Mouse (Mus musculus) left cerebral cortex, adult 2 months (tissue): ENCODE results near the gene Hist1h2br. TPM values are rescaled to one million over a fixed set of nuclear protein-coding genes. Genes with fewer than 3 reads are reported as not detected.
"Not testable (repeated sequence)": the region's sequence is repeated elsewhere in the genome, so short reads cannot be mapped to it uniquely, and the experiment has no call there.

ENCODE experiments used
- DNase-seq, 2 experiments: peaks; one replicate each; pipeline ENCODE4 v3.0.0; 2021 to 2022; ENCODE audit warnings: low spot score in 2 of 2, mixed read lengths in 1 of 2; ENCODE audit errors: extremely low spot score in 1 of 2
- H3K27ac ChIP-seq: fragments of 200-600 bp; 2 replicates; pipeline ENCODE4 v1.8.1; 2022
- H3K4me3 ChIP-seq: fragments of 200-600 bp; 2 replicates; pipeline ENCODE4 v1.8.1; 2022
- CTCF ChIP-seq: fragments of 200-600 bp; IDR thresholded peaks from 2 replicates; pipeline ENCODE4 v1.8.1; 2022; ENCODE audit warnings: antibody characterized with exemption, mild to moderate bottlenecking, moderate library complexity
- intact Hi-C: fragments of 180-260 bp; cut with DNase I; formaldehyde crosslinking; loops from one replicate; pipeline ENCODE4 v1.15.1; 2025
- long read RNA-seq, 2 experiments: library from polyadenylated mRNA; stranded (forward); transcript quantifications; one replicate each; pipeline ENCODE4 v2.0.0; 2021; ENCODE audit warnings: borderline mapping rate in 2 of 2
- total RNA-seq, 2 experiments: library from RNA; stranded (reverse); gene quantifications; 2 replicates each; pipeline ENCODE4 v1.2.3; 2021

Hist1h2br gene
- total RNA-seq, result 10 to 100 TPM; 27.0 to 39.1 TPM
- long read RNA-seq, experiment 1, result 0 reads
- long read RNA-seq, experiment 2, result 0 reads

DNA sequence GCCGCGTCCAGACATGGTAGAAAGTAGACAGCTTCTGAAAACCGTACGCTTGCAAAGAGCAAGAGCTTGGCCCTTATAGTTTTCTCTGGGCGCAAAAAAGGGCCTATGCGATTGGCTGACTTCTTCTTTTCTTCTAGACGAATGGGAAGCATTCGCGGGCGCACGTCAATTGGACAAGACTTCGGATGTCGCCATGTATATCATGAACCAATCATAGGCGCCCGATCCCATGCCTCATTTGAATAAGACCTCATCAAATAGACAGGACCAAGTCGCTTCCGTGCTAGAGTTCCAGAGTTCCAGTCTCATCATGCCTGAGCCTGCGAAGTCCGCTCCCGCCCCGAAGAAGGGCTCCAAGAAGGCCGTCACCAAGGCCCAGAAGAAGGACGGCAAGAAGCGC lies at the start of gene Hist1h2br, which contains the start of gene Hist1h2ap:
TSS of gene Hist1h2br (plus strand) at position 283 of the 400 bp plus-strand sequence.
TSS of gene Hist1h2ap (minus strand) at position 47 of the 400 bp plus-strand sequence.
- DNase-seq, H3K4me3 ChIP-seq, intact Hi-C loops, H3K27ac ChIP-seq: not testable (repeated sequence)

DNA sequence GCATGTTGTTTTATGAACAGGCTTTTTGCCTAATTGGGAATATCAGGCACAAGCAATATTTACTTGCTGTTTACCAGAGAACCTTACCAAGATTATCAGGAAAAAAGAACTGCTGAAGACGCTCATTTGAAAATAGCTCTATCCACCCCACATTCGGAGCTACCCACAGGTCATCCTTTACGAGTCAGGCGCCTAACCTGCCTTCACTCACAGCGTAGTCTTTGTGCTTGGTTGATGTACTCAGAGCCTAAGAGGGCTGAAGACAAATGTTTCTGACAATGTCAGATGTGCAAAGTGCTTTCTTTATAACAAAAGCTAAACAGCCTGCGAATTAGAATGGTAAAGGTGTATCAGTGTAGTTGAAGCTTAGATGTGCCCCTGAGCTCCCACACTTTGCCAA lies 49.2 kb upstream of the Hist1h2br start:
- TF ChIP-seq CTCF, result no peak
- H3K4me3 ChIP-seq, result no peak overlapping the region
- intact Hi-C loops, result loop anchor here (10.0 kb wide), 3 partner anchors 1800 to 1910 kb away; partner anchors contain the start of genes Hist1h1e, Hist1h1t, Hist1h2be and Hist1h4c
- DNase-seq, result no peak
- no peak overlapping the region for H3K27ac ChIP-seq

DNA sequence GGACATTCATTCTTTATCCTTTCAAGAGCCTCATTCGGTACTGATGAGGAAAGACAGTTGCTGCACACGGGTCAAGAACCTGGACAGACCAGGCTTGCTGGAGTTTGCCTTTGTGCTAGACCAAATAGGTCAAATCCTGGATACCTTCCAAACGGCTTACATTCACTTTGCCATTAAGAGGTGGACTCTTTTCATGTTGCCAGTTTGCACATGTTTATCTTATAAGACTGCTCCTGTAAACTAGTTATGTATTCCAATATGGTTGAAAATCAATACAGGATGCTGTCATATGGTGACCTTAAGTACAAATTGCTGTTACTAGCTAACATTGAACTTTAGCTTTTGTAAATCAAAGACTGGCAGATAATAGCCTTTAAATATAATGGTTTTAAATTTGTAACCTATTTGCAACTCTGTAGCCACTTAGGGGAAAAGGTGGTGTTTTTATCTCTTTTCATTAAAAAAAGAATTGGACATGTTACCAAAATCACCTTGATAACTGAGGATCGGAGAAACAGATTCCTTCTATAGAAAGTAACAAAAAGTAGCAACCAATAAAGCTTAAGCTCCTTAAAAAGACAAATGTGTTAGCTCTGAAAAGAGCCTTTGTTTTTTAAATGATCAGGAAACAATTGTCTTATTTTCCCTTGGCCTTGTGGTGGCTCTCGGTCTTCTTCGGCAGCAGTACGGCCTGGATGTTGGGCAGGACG lies 47.2 kb upstream of the Hist1h2br start:
- no peak for DNase-seq
- intact Hi-C loops, result loop anchor here (2.0 to 10.0 kb wide), 4 partner anchors 70 to 1908 kb away; partner anchors contain the start of genes Hist1h1e, Hist1h1t, Hist1h2ai and Hist1h2be
- TF ChIP-seq CTCF, result no peak
- Histone ChIP-seq H3K4me3 (peak overlapping the region; percentile 52), H3K27ac (peak overlapping the region; percentile 64; the same call in 1 of the 2 replicates)

DNA sequence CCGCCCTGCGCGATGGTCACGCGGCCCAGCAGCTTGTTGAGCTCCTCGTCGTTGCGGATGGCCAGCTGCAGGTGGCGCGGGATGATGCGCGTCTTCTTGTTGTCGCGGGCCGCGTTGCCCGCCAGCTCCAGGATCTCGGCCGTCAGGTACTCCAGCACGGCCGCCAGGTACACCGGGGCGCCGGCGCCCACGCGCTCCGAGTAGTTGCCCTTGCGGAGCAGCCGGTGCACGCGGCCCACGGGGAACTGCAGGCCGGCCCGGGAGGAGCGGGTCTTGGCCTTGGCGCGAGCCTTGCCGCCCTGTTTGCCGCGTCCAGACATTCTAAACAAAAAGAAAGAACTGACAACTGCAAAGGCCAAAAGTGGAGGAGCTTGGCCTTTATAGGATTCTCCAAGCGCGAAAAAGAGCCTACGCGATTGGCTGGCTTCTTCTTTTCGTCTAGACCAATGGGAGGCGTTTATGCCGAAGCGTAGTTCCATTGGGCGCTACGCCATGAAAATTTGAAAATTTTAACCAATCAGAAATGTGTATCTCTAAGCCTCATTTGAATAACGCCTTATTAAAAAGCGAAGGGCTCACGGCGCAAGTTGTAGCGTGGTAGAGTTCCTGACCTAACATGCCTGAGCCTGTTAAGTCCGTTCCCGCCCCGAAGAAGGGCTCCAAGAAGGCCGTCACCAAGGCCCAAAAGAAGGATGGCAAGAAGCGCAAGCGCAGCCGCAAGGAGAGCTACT lies 46.5 kb upstream of the Hist1h2br start, which contains the start of the genes Hist1h2an and Hist1h2bp:
TSS of gene Hist1h2an (minus strand) at position 320 of the 731 bp plus-strand sequence.
TSS of gene Hist1h2bp (plus strand) at position 563 of the 731 bp plus-strand sequence.
- intact Hi-C loops, result loop anchor here (2.0 to 10.0 kb wide), 4 partner anchors 70 to 1908 kb away; partner anchors contain the start of genes Hist1h1e, Hist1h1t, Hist1h2ai and Hist1h2be
- H3K27ac ChIP-seq, result peak within 1 kb of the TSS; percentile 64; the same call in 1 of the 2 replicates
- peak; percentile 78 to 88 for DNase-seq
- H3K4me3 ChIP-seq, result peak within 1 kb of the TSS; percentile 52

DNA sequence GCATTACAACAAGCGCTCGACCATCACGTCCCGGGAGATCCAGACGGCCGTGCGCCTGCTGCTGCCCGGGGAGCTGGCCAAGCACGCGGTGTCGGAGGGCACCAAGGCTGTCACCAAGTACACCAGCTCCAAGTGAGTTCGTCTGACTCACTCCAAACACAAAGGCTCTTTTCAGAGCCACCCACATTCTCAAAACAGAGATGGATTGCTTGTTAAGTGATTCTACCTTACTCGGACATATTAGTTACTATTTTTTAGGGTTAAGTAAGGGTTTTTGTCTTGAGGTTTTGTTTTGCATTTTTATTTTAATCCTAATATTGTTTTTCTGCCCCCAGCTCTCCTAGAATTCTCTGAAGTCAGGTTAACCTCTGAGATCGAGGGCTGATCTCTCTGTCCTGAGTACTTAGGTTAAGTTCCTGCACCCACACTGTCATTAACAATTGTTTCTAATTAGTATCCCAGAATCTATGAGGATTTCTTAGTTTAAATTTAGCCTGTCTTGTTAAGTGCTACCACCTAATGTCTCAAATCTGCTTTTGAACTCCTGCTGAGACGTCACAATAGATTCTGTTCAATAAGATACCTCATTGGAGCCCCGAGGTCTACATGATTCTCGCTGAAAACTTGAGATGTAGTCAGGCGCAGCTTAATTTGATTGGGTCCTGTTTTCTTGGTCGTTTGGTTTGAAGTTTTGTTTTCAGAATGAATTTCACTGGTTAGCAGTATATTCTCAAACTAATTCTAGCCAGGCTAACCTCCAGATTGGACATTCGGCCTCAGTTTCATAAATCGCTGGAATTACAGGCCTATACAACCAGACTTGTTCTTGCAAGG lies 45.6 kb upstream of the Hist1h2br start:
- intact Hi-C loops, result loop anchor here (2.0 to 10.0 kb wide), 4 partner anchors 71 to 1907 kb away; partner anchors contain the start of genes Hist1h1e, Hist1h1t, Hist1h2ai and Hist1h2be
- TF ChIP-seq CTCF, result no peak
- no peak overlapping the region for H3K27ac ChIP-seq
- no peak for DNase-seq
- H3K4me3 ChIP-seq, result peak overlapping the region; percentile 32

DNA sequence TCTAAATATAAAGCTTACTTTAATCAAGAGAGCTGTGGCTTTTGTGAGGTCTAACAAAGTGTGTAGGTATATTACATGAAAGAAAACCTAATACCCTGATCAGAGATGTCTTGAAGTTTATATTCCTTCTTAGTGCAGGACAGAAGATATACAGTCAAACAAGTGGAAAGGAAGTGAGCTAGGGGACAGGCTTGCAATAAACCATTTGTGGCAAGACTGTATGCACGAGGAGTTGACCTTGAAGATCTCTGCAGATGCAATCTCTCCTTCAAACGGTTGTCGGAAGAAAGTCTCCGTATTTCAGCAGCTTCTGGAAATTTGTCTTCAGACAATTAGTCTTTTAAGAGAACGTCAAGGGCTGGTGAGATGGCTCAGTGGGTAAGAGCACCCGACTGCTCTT lies 43.6 kb upstream of the Hist1h2br start:
- intact Hi-C loops, result loop anchor here (10.0 kb wide), 4 partner anchors 55 to 1905 kb away; partner anchors contain the start of genes Hist1h1e, Hist1h1t, Hist1h2be and Hist1h4c
- no peak overlapping the region for H3K4me3 ChIP-seq
- no peak for DNase-seq
- H3K27ac ChIP-seq, result no peak overlapping the region
- TF ChIP-seq CTCF, result no peak

DNA sequence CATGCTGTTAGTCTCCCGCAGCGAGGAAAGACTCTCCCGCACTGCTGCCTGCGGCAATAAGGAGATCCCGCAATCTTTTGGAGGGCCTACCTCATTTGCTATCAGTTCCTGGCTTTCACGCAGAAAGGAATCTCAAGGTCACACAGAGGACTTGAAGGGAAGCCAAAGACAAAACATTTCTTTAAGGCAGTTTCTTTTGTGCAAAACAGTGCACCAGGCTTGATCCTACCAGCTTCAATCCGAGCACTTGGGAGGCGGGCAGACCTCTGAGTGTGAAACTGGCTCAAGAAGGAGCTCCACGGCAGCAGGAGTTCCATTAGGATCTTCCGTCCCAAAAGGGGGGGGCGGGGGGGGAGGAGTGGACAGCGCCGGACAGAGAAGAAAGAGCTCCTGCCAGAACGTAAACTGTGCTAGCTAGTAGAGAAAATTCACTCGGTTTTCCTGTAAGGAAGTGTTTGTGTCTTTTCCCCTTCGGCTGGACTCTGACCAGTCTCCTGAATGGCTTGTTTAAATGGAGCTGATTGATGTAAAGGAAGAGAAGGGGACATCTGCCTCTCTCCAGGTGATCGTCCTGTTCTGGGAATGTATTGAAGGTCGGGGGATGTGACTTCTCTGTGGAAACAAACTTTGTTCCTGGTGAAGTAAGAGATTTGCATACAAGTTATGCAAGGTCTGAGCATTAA lies 42.8 kb upstream of the Hist1h2br start:
- intact Hi-C loops, result loop anchor here (10.0 kb wide), 1 partner anchor 54 kb away; no protein-coding TSS in a partner anchor
- Histone ChIP-seq H3K27ac (no peak overlapping the region), H3K4me3 (peak overlapping the region; percentile 9; the same call in 1 of the 2 replicates)
- TF ChIP-seq CTCF, result no peak
- no peak for DNase-seq

DNA sequence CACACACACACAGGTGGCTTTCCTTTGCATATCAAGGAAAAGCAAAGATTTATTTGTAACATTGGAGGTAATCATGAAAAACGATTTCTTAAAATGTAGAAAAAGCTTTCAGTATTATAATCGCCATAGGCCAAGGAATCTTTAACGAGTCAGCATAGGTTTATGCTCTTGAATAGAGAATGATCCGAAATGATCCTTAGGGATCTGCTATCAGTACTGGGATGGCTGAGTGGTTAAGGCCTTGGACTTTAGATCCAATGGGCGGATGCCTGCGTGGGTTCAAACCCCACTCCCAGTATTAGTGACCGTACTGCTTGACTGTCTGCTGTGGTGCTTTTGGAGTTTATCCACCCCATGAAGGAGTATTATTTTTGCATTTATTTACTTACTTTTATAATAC lies 38.0 kb upstream of the Hist1h2br start:
- intact Hi-C loops, result loop anchor here (10.0 kb wide), 1 partner anchor 49 kb away; no protein-coding TSS in a partner anchor
- DNase-seq, result no peak
- Histone ChIP-seq H3K27ac (no peak overlapping the region), H3K4me3 (no peak overlapping the region)
- TF ChIP-seq CTCF, result no peak

DNA sequence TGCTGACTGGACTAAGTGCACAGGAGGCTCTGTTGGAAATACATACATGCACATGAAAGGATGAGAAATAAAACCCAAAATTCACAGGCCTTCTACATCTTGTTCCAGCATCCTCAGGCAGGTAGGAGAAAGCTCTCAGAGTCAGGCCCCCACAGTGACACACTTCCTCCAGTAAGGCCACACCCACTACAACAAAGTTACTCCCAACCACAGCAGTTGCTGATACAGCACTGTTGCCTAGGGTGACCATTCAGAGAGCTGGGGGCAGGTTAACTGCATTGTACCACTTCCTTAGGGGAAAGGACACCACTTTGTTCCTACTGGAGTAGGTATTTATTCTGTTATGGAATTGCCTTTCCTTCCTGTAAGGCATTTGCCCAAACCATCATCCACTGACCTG lies 36.4 kb upstream of the Hist1h2br start:
- intact Hi-C loops, result loop anchor here (10.0 kb wide), 1 partner anchor 48 kb away; no protein-coding TSS in a partner anchor
- not testable (repeated sequence) for H3K4me3 ChIP-seq, H3K27ac ChIP-seq, DNase-seq

DNA sequence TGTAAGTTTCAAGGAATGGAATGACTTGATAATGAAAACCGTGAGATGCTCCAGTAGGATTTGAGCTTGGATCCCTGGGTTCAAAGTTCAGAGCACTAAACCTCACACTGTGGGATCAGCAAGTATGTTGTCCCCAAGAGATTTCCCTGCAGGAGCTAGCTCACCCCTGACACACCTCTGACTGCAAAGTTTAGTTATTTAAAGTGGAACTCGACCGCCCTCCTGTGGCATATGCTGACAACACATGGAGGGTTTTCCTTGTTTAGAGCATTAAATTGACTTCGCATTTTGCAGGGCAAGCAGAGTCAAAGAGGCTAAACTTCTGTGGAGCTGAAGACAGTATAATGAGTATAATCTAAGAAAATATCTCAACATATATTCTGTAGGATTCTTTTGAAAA lies 30.5 kb upstream of the Hist1h2br start:
- H3K27ac ChIP-seq, H3K4me3 ChIP-seq, intact Hi-C loops, DNase-seq: not testable (repeated sequence)

DNA sequence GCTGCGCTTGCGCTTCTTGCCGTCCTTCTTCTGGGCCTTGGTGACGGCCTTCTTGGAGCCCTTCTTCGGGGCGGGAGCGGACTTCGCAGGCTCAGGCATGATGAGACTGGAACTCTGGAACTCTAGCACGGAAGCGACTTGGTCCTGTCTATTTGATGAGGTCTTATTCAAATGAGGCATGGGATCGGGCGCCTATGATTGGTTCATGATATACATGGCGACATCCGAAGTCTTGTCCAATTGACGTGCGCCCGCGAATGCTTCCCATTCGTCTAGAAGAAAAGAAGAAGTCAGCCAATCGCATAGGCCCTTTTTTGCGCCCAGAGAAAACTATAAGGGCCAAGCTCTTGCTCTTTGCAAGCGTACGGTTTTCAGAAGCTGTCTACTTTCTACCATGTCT lies 23.5 kb upstream of the Hist1h2br start, which contains the start of the genes Hist1h2bq and Hist1h2ao:
TSS of gene Hist1h2bq (minus strand) at position 125 of the 400 bp plus-strand sequence.
TSS of gene Hist1h2ao (plus strand) at position 393 of the 400 bp plus-strand sequence.
- H3K27ac ChIP-seq, H3K4me3 ChIP-seq, intact Hi-C loops, DNase-seq: not testable (repeated sequence)

DNA sequence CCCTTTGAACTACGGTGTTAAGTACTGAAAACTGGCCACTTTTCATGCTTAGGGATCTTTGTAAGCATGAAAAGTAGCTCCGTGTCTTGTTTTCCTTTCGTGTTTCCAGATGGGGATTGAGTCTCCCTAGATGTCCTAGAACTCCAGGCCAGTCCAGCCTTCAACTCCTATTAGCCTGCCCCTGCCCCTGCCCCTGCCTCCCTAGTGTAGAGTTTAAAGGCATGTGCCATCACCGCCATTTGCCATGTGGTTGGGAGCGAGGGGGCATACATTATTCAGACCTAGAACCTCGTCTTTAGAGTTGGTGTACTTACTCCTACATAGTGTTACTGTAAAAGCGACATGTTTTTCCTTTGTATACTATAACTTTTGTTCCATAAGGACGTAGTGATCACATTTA lies 22.5 kb upstream of the Hist1h2br start:
- H3K27ac ChIP-seq, intact Hi-C loops, DNase-seq, H3K4me3 ChIP-seq: not testable (repeated sequence)

DNA sequence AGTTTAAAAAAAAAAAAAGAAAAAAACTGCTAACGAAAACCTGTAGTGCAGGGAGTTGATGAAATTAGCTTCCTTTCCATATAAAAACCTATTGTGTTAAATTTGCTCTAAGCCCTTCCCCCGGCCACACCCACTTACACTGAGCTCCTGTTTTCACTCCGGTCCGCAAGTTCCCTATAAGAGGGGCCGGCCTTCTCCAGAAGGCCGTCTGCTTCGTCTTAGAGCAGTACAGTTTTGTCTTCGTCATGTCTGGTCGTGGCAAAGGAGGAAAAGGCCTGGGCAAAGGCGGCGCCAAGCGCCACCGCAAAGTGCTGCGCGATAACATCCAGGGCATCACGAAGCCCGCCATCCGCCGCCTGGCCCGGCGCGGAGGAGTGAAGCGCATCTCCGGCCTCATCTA lies 22.0 kb upstream of the Hist1h2br start, which contains the start of gene Hist1h4m:
TSS of gene Hist1h4m (plus strand) at position 208 of the 400 bp plus-strand sequence.
- H3K27ac ChIP-seq, H3K4me3 ChIP-seq, intact Hi-C loops: not testable (repeated sequence)
- peak; percentile 40 to 49 for DNase-seq

DNA sequence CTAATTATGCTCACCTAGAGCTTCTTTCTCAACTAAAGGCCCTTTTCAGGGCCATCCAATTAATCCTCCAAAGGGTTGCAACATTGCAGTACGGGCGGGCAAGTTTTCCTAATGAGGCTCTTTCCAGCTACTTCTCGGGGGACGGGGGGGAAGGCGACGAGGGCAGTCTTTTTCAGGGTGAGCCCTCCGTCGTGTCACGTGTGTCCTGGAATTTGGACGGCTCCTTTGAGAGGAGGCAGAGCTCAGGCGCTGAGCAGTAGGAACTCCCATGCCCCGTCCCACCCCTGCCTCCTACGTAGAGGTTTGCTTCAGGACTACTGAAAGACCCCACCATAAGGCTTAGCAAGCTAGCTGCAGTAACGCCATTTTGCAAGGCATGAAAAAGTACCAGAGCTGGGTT lies 21.5 kb upstream of the Hist1h2br start:
- intact Hi-C loops, H3K27ac ChIP-seq, DNase-seq, H3K4me3 ChIP-seq: not testable (repeated sequence)
